Mouse (Mus musculus) heart, adult 2 months (tissue): Measurements from ENCODE around the gene Ippk.

Experiments
- CTCF ChIP-seq: fragments of 200-600 bp; IDR thresholded peaks from 2 replicates; pipeline ENCODE4 v1.8.1; 2022; ENCODE audit warnings: antibody characterized with exemption, mild to moderate bottlenecking, moderate library complexity
- POLR2A ChIP-seq: fragments of 200-500 bp; IDR thresholded peaks from 2 replicates; pipeline ENCODE4 v1.6.1; 2011; ENCODE audit warnings: mild to moderate bottlenecking, low read depth, low read length, control low read depth; ENCODE audit not compliant: insufficient read depth

DNA sequence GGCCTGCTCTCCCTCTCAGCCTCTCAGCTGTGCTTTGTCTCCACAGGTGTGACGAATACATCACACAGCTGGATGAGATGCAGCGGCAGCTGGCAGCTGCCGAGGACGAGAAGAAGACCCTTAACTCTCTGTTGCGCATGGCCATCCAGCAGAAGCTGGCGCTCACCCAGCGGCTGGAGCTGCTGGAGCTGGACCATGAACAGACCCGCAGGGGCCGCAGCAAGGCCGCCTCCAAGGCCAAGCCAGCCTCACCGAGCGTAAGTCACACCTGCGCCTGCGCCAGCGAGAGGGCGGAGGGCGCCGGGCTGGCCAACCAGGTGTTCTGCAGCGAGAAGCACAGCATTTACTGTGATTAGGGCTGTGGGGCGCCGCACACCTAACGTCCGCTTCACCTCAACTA is 38.1 kb upstream of the Ippk start:
- TF ChIP-seq POLR2A (no peak), CTCF (no peak)
